Mouse (Mus musculus) bone marrow, adult 2 months (tissue): ENCODE results near the gene Eps15l1. TPM values are rescaled to one million over a fixed set of nuclear protein-coding genes. Genes with fewer than 3 reads are reported as not detected.

ENCODE experiments used
- H3K27ac ChIP-seq: fragments of 200-500 bp; 2 replicates; pipeline ENCODE4 v1.5.1; 2012; ENCODE audit warnings: low read depth, mild to moderate bottlenecking, control low read depth, inconsistent platforms, low read length; ENCODE audit not compliant: control insufficient read depth, poor library complexity, insufficient read depth
- H3K4me1 ChIP-seq: fragments of 200-500 bp; 2 replicates; pipeline ENCODE4 v1.6.1; 2011; ENCODE audit warnings: low read length; ENCODE audit not compliant: control insufficient read depth, insufficient read depth
- H3K4me3 ChIP-seq: fragments of 200-500 bp; replicated peaks from 2 replicates; pipeline ENCODE3; 2011; ENCODE audit warnings: mild to moderate bottlenecking, low read depth, low read length, control low read depth; ENCODE audit not compliant: control insufficient read depth
- CTCF ChIP-seq: fragments of 200-500 bp; IDR thresholded peaks from 2 replicates; pipeline ENCODE4 v1.5.1; 2011; ENCODE audit warnings: low read length, control low read depth; ENCODE audit not compliant: control insufficient read depth, insufficient read depth
- POLR2A ChIP-seq: fragments of 200-500 bp; IDR thresholded peaks from 2 replicates; pipeline ENCODE4 v1.6.1; 2011; ENCODE audit warnings: low read depth, mild to moderate bottlenecking, control low read depth, low read length, borderline replicate concordance; ENCODE audit not compliant: control insufficient read depth
- WGBS: fragments of 180-500 bp; shearing (Covaris S2); methylation state at CpG from one replicate; pipeline ENCODE4 v1.1.7; 2018; 5-methylcytosine and 5-hydroxymethylcytosine counted together
- polyA plus RNA-seq: library from polyadenylated mRNA; stranded (reverse); fragments of >200 nt; gene quantifications from 2 replicates; pipeline ENCODE4 v1.2.4, GENCODE M21; 2011; ENCODE audit warnings: low replicate concordance; ENCODE audit not compliant: missing spikeins, insufficient read depth, insufficient read length

The Eps15l1 gene
- polyA plus RNA-seq, 1 experiment: 46.4 TPM

- no peak overlapping the region; the same call in 1 of the 2 replicates for H3K27ac ChIP-seq
- 83% methylated on average over 10 of the region's 10 CpGs for WGBS
- no peaks in the 10 kb centered on the region; the same call in 1 of the 2 replicates for H3K4me1 ChIP-seq
- H3K4me3 ChIP-seq: no peak overlapping the region
- TF ChIP-seq POLR2A (no peak), CTCF (no peak)
Observed at GRCm38 (mm10) chr8:72324036-72324706, 97.1 kb downstream of the Eps15l1 start.

- Histone ChIP-seq H3K4me3 (no peak overlapping the region), H3K4me1 (peaks cover 1% of the 10 kb centered on the region; the same call in 1 of the 2 replicates), H3K27ac (peak overlapping the region; percentile 57)
- 59% methylated on average over 6 of the region's 6 CpGs for WGBS
- no peak for TF ChIP-seq CTCF
- no peak for TF ChIP-seq POLR2A
Observed at GRCm38 (mm10) chr8:72323131-72323725, 98.0 kb downstream of the Eps15l1 start.

GRCm38 (mm10) chr8:72322471-72322889 lies 98.8 kb downstream of the Eps15l1 start:
- peaks cover 3% of the 10 kb centered on the region for H3K4me1 ChIP-seq
- WGBS: 4% methylated on average over 7 of the region's 7 CpGs
- peak overlapping the region; percentile 73 for H3K4me3 ChIP-seq
- H3K27ac ChIP-seq: peak overlapping the region; percentile 83
- TF ChIP-seq CTCF (no peak), POLR2A (no peak)

DNA sequence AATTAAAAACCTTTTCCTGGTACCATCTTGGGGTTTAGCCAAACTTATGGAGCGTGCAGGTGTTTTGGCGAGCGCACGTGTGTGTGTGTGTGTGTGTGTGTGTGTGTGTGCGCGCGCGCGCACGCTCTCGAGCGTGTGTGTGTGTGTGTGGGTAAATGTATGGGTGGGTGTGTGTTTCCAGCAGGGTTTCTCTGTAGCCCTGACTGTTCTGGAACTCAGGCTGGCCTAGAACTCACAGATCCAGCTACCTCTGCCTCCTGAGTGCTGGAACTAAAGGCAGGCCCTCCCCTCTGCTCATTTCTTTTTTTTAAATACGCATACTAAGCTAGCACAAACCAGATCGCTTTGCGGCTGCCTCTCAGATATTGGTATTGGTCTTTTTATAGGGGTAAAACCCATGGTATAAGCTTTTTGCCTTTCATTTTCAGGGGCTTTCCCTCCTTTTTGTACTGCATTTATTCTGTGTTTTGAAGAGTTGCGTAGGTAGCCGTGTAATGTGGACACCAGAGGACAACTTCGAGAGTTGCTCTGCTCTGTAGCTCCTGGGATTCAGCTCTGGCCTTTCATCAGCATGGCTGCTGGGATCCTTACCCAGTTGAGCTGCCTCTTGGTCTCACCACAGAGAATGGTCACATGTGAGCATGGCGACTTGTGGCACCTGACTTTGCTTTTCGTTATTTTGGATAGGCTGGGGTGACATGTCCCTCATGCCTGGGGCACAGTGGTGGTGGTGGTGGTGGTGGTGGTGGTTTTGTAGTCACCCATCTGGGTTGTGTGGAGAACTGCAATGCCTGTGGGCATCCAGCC lies 99.4 kb downstream of the Eps15l1 start:
- H3K27ac ChIP-seq: peak overlapping the region; percentile 83
- H3K4me3 ChIP-seq: peak overlapping the region; percentile 73
- H3K4me1 ChIP-seq: peaks cover 7% of the 10 kb centered on the region

DNA sequence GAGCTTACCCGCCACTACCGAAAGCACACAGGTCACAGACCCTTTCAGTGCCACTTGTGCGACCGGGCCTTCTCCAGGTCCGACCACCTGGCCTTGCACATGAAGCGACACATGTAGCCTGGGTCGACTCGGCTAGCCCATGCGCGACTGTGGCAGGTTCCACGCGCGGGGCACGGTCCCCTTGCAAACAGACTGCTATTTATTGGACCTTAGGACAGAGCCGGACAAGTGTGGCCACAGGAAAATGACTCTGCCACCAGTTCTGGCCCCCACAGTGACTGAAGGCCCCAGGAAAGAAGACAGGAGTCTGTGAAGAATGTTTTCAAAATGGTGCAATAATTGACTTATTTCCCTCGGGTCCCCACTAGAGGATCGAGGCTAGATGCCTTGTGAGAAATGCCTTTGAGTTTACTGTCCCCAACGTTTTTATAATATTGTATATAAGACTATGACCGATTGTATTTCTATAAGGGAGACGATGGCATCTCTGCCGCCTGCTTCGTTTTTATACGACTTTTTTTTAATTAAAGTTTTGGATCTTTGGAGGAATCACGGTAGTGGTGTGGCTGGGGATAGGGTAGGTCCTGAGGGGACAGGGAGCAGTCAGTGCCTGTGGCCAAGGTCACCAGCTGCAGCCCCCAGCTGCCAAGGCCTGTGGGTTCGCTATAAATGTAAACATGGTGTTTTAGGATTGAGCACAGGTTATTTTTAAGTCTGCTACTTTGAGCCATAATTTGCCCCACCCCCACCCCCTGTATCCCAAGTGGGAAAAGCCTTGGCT lies 100.3 kb downstream of the Eps15l1 start:
- TF ChIP-seq CTCF (no peak), POLR2A (peak; percentile 38; the same call in 1 of the 2 replicates)
- WGBS: 76% methylated on average over 25 of the region's 25 CpGs
- peaks cover 7% of the 10 kb centered on the region for H3K4me1 ChIP-seq
- H3K4me3 ChIP-seq: peak overlapping the region; percentile 99
- peak overlapping the region; percentile 97 for H3K27ac ChIP-seq

More for the DNA sequence above, 99.4 kb downstream of the Eps15l1 start:
- no peak for TF ChIP-seq POLR2A
- no peak for TF ChIP-seq CTCF
- 74% methylated on average over 20 of the region's 20 CpGs for WGBS

- Histone ChIP-seq H3K4me1 (peaks cover 7% of the 10 kb centered on the region), H3K27ac (peak overlapping the region; percentile 97)
Observed at GRCm38 (mm10) chr8:72319921-72320802, 101.1 kb downstream of the Eps15l1 start.

DNA sequence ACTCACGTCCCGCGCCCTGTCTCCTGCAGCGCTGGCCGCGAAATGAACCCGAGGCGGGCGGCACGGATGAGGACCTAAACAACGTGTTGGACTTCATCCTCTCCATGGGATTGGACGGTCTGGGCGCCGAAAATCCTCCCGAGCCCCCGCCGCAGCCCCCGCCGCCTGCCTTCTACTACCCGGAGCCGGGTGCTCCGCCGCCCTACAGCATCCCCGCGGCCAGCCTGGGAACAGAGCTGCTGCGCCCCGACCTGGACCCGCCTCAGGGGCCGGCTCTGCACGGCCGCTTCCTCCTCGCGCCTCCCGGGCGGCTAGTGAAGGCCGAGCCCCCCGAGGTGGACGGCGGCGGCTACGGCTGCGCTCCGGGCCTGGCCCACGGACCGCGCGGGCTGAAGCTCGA lies 101.9 kb downstream of the Eps15l1 start:
- 2% methylated on average over 48 of the region's 48 CpGs for WGBS
- peak overlapping the region; percentile 99 for H3K4me3 ChIP-seq
- TF ChIP-seq CTCF: no peak
- TF ChIP-seq POLR2A: no peak
- peak overlapping the region; percentile 97 for H3K27ac ChIP-seq
- H3K4me1 ChIP-seq: peaks cover 7% of the 10 kb centered on the region

More at GRCm38 (mm10) chr8:72319921-72320802, 101.1 kb downstream of the Eps15l1 start:
- TF ChIP-seq POLR2A: no peak
- no peak for TF ChIP-seq CTCF
- 16% methylated on average over 55 of the region's 55 CpGs for WGBS
- H3K4me3 ChIP-seq: peak overlapping the region; percentile 99
